ENCODE assay signal across 10 mouse cellular contexts in the genomic region with DNA sequence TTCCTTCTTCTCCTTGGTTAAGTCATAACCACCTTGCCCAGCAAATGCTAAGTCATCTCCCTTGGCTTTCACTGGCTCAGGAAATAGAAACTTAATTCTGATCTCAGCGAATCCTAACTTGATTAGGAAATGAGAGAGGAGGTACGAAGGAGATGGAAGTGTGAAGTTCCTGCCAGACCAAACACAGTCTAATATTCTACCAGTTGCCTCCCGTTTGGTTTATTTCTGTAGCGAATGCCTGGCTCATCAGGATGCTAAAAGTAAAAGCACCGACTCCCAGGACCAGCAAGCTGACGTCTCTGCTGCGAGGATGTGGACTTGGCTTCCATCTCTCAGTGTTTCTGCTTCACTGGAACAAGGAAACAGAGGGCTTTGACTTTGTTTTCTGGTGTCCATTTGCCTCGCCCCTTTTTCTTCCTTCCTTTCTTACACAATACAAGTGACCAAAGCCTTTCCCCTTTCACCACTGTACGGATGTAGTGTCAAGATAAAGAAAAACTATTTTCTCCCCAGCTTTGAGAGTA.
DNase-seq lines count a peak whose midpoint lies in the region; ATAC-seq and TF ChIP-seq lines count a peak whose summit lies in the region.
"Had no signal": no experiment of that assay in that cellular context is flagged by ENCODE, and none has a peak within 500 bp of the region (broad histone marks: within the 10 kb centered on the region; RNA-seq: fewer than 3 reads in every experiment).

No protein-coding gene starts in this region.

- peak overlapping the region; percentile 71 for H3K27ac ChIP-seq in gastrocnemius, adult 2 months
- peak overlapping the region; percentile 52; the same call in 1 of the 2 replicates for H3K27ac ChIP-seq in heart, embryonic 10.5 days
- H3K27ac ChIP-seq in midbrain, embryonic 16.5 days (ENCODE audit: low read length): no peak overlapping the region
- no peak overlapping the region for H3K27ac ChIP-seq in forebrain, embryonic 16.5 days (ENCODE audit: low read length)
- H3K27ac ChIP-seq: embryonic facial prominence, embryonic 15.5 days had no signal

- peak overlapping the region; percentile 30 for H3K4me3 ChIP-seq in gastrocnemius, adult 2 months
- H3K4me3 ChIP-seq in heart, embryonic 10.5 days: no peak overlapping the region
- H3K4me3 ChIP-seq in midbrain, embryonic 16.5 days (ENCODE audit: low read depth, low read length): no peak overlapping the region
- H3K4me3 ChIP-seq in forebrain, embryonic 16.5 days (replicated peaks; ENCODE audit: low read length): no peak overlapping the region
- H3K4me3 ChIP-seq: embryonic facial prominence, embryonic 15.5 days had no signal

- intact Hi-C loops in gastrocnemius, adult 2 months (cut with DNase I): loop anchor here (10.0 kb wide), 2 partner anchors 107 to 273 kb away; no protein-coding TSS in a partner anchor

- H3K9ac ChIP-seq in midbrain, embryonic 16.5 days (ENCODE audit: low read depth, low read length): no peak overlapping the region
- H3K9ac ChIP-seq in forebrain, embryonic 16.5 days (replicated peaks; ENCODE audit: low read depth, low read length): no peak overlapping the region
- H3K9ac ChIP-seq: embryonic facial prominence, embryonic 15.5 days had no signal

- H3K4me2 ChIP-seq in midbrain, embryonic 16.5 days (ENCODE audit: low read length): no peak overlapping the region
- no peak overlapping the region for H3K4me2 ChIP-seq in forebrain, embryonic 16.5 days (ENCODE audit: low read length)
- H3K4me2 ChIP-seq: embryonic facial prominence, embryonic 15.5 days had no signal

- DNase-seq in gastrocnemius, adult 2 months: no peak
- no peak for DNase-seq in gastrocnemius, adult 18-20 months (ENCODE audit: low spot score)
- DNase-seq in heart, embryonic 10.5 days (ENCODE audit: low spot score): no peak
- peak; percentile 4 to 44 for DNase-seq in kidney, postnatal 25 days
- peak; percentile 9 to 24 for DNase-seq in monocyte, adult 2 months (ENCODE audit: low read depth in 1 of 2, low spot score in 2 of 2)
- DNase-seq in yolk sac, embryonic 10.5 days (ENCODE audit: low spot score): no peak
- DNase-seq: spleen, adult 18-20 months had no signal

- H3K9me3 ChIP-seq in heart, embryonic 10.5 days: no peaks in the 10 kb centered on the region
- H3K9me3 ChIP-seq in midbrain, embryonic 16.5 days (replicated peaks; ENCODE audit: control insufficient read depth, low read length, poor library complexity, severe bottlenecking): no peaks in the 10 kb centered on the region
- H3K9me3 ChIP-seq in forebrain, embryonic 16.5 days (ENCODE audit: control insufficient read depth, low read length): no peaks in the 10 kb centered on the region
- H3K9me3 ChIP-seq: embryonic facial prominence, embryonic 15.5 days had no signal

- WGBS in heart, embryonic 10.5 days: 60% methylated on average over 9 of the region's 9 CpGs
- WGBS in midbrain, embryonic 16.5 days: 73% methylated on average over 9 of the region's 9 CpGs
- WGBS in forebrain, embryonic 16.5 days: 69% methylated on average over 9 of the region's 9 CpGs

- H3K27me3 ChIP-seq in heart, embryonic 10.5 days (ENCODE audit: insufficient read depth, poor library complexity, severe bottlenecking): no peaks in the 10 kb centered on the region
- no peaks in the 10 kb centered on the region for H3K27me3 ChIP-seq in midbrain, embryonic 16.5 days (ENCODE audit: control insufficient read depth, insufficient read depth, low read depth, low read length)
- no peaks in the 10 kb centered on the region for H3K27me3 ChIP-seq in forebrain, embryonic 16.5 days (replicated peaks; ENCODE audit: control insufficient read depth, insufficient read depth, low read length)
- H3K27me3 ChIP-seq: embryonic facial prominence, embryonic 15.5 days had no signal

- H3K36me3 ChIP-seq in heart, embryonic 10.5 days: no peaks in the 10 kb centered on the region
- no peaks in the 10 kb centered on the region for H3K36me3 ChIP-seq in midbrain, embryonic 16.5 days (ENCODE audit: control insufficient read depth, insufficient read depth, low read length)
- no peaks in the 10 kb centered on the region for H3K36me3 ChIP-seq in forebrain, embryonic 16.5 days (ENCODE audit: control insufficient read depth, insufficient read depth)
- H3K36me3 ChIP-seq: embryonic facial prominence, embryonic 15.5 days had no signal

- no peaks in the 10 kb centered on the region for H3K4me1 ChIP-seq in heart, embryonic 10.5 days
- peaks cover 4% of the 10 kb centered on the region; the same call in 1 of the 2 replicates for H3K4me1 ChIP-seq in midbrain, embryonic 16.5 days (ENCODE audit: control insufficient read depth, insufficient read depth, low read length)
- H3K4me1 ChIP-seq in forebrain, embryonic 16.5 days (replicated peaks; ENCODE audit: control insufficient read depth, insufficient read depth, low read length): no peaks in the 10 kb centered on the region
- H3K4me1 ChIP-seq: embryonic facial prominence, embryonic 15.5 days had no signal

- ATAC-seq in midbrain, embryonic 16.5 days: no peak
- no peak for ATAC-seq in forebrain, embryonic 16.5 days

- no peak for TF ChIP-seq CTCF in gastrocnemius, adult 2 months (IDR thresholded peaks at IDR 0.05)

Comparison
In these comparisons a context has a peak if more than half of its experiments do, and no peak if none do; other contexts are left out.
1. DNase-seq: peak in kidney, postnatal 25 days (2 of 2) and monocyte, adult 2 months (2 of 2); none in gastrocnemius, adult 2 months (single experiment), gastrocnemius, adult 18-20 months (single experiment), heart, embryonic 10.5 days (single experiment) and yolk sac, embryonic 10.5 days (single experiment).
2. H3K27ac ChIP-seq: peak in gastrocnemius, adult 2 months (single experiment) and heart, embryonic 10.5 days (single experiment); none in midbrain, embryonic 16.5 days (single experiment) and forebrain, embryonic 16.5 days (single experiment).